Mouse (Mus musculus): ENCODE measurements at regions not wholly inside any gene's neighbourhood (a gene's known extent, or its start where the extent isn't known, plus 50 kb on each side); places are given as distances from the start of the nearest gene placed in this dataset.
A peak's percentile ranks its signal among the peaks of the same experiment; 100 is the strongest.

DNA sequence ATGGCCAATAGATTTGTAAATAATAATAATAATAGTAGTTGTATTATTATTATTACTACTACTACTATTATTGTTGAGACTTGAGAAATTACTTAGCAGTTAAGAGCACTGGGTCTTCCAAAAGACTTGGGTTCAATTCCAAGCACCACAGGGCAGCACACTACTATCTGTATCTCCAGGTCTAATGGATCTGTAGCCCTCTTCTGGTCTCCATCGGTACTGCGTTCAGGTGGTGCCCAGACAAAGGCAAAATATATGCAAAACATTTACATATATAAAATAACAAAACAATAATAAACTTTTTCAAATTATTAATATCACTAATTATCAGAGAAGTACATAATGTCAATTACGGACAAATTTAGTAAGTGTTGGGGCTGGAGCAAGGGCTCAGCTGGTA is 69.1 kb upstream of the Rad23b start:
- no peaks in the 10 kb centered on the region for H3K27me3 ChIP-seq (replicated peaks)
- H3K79me2 ChIP-seq (replicated peaks; ENCODE audit: control insufficient read depth, extremely low read depth, insufficient read depth, poor library complexity, severe bottlenecking) = no peaks in the 10 kb centered on the region
- H3K9ac ChIP-seq (ENCODE audit: insufficient read depth, low read depth) = no peak overlapping the region
- H3K9me3 ChIP-seq (replicated peaks; ENCODE audit: low read length) = no peaks in the 10 kb centered on the region
- dilution Hi-C loops (cut with MboI; ENCODE audit: extremely low pct_ligation_motif_present, extremely low pct_unique_long_range_greater_than_20kb, low sequenced_read_pairs) = no loop called here
- H3K4me2 ChIP-seq (ENCODE audit: insufficient read depth, low read depth, poor library complexity, severe bottlenecking) = no peak overlapping the region
- TF ChIP-seq ZC3H11A (IDR thresholded peaks at IDR 0.05; ENCODE audit: low read depth, low read length) (no peak), CTCF (conservative IDR thresholded peaks at IDR 0.05 in 1 of 2, IDR thresholded peaks at IDR 0.05 in 1 of 2; ENCODE audit: low read depth in 2 of 2, low read length in 2 of 2) (peak; percentile 19 to 38; a peak in 2 of 4 replicates)
- H3K4me1 ChIP-seq (ENCODE audit: control insufficient read depth in 1 of 2, insufficient read depth in 2 of 2) = peaks cover 0 to 7% of the 10 kb centered on the region in 2 experiments; a peak in 2 of 4 replicates
- no peak overlapping the region for H3K27ac ChIP-seq (ENCODE audit: insufficient read depth, low read depth)
- in situ Hi-C loops (cut with MboI; ENCODE audit: low pct_ligation_motif_present, low pct_unique_long_range_greater_than_20kb, low sequenced_read_pairs) = no loop called here
- no peaks in the 10 kb centered on the region for H3K36me3 ChIP-seq (replicated peaks in 1 of 2; ENCODE audit: control insufficient read depth in 1 of 2, insufficient read depth in 1 of 2, low read length in 1 of 2)
- DNase-seq (ENCODE audit: extremely low read depth) = peak; percentile 31
- H3K4me3 ChIP-seq (replicated peaks in 1 of 3; ENCODE audit: low read depth in 2 of 3, low read length in 2 of 3, poor library complexity in 1 of 3) = no peak overlapping the region

DNA sequence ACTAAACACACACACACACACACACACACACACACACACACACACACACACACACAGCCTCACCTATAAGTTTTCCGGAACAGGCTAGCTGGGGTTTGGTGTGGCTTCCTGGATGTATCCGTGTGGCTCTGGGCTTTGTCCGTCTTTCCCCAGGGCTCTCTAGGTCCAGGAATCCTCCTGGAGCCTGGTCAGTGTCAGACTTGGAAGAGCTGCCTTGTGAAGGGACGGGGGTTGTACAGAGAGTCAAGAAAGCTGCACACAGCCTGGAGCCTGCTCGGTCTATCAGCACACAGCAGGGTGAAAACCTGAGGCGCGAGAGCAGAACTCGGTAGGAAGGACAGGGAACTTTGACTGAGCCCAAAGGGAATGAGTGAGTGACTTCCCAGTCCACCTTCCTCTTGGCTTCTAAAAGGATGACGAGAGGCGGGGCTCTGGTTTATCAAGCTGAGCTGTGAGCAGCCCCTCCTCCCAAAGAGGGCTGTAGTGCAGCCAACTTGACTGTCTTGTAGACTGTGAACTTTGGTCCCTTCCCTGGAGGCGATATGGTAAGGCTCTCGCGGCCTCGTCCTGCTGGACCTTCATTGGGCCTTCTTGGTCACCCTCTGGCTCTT is 68.3 kb upstream of the Rad23b start:
- Histone ChIP-seq H3K4me1 (ENCODE audit: control insufficient read depth in 1 of 2, insufficient read depth in 2 of 2) (no peaks in the 10 kb centered on the region), H3K27ac (ENCODE audit: insufficient read depth, low read depth) (no peak overlapping the region), H3K4me3 (replicated peaks in 1 of 3; ENCODE audit: low read depth in 2 of 3, low read length in 2 of 3, poor library complexity in 1 of 3) (no peak overlapping the region), H3K79me2 (replicated peaks; ENCODE audit: control insufficient read depth, extremely low read depth, insufficient read depth, poor library complexity, severe bottlenecking) (no peaks in the 10 kb centered on the region), H3K9ac (ENCODE audit: insufficient read depth, low read depth) (no peak overlapping the region), H3K36me3 (replicated peaks in 1 of 2; ENCODE audit: control insufficient read depth in 1 of 2, insufficient read depth in 1 of 2, low read length in 1 of 2) (no peaks in the 10 kb centered on the region), H3K4me2 (ENCODE audit: insufficient read depth, low read depth, poor library complexity, severe bottlenecking) (no peak overlapping the region), H3K27me3 (replicated peaks) (no peaks in the 10 kb centered on the region), H3K9me3 (replicated peaks; ENCODE audit: low read length) (no peaks in the 10 kb centered on the region)
- TF ChIP-seq ZKSCAN1 (IDR thresholded peaks at IDR 0.05; ENCODE audit: borderline replicate concordance, low read depth, low read length) = no peak
- TF ChIP-seq ZNF384 (IDR thresholded peaks at IDR 0.05; ENCODE audit: low read depth, low read length) = no peak
- TF ChIP-seq SMC3 (IDR thresholded peaks at IDR 0.05; ENCODE audit: low read depth, low read length) = no peak
- TF ChIP-seq NRF1 (IDR thresholded peaks at IDR 0.05; ENCODE audit: low read depth, low read length) = no peak
- TF ChIP-seq SIN3A (IDR thresholded peaks at IDR 0.05; ENCODE audit: low read length) = no peak
- no peak for DNase-seq (ENCODE audit: extremely low read depth)
- in situ Hi-C loops (cut with MboI; ENCODE audit: low pct_ligation_motif_present, low pct_unique_long_range_greater_than_20kb, low sequenced_read_pairs) = no loop called here
- dilution Hi-C loops (cut with MboI; ENCODE audit: extremely low pct_ligation_motif_present, extremely low pct_unique_long_range_greater_than_20kb, low sequenced_read_pairs) = no loop called here

DNA sequence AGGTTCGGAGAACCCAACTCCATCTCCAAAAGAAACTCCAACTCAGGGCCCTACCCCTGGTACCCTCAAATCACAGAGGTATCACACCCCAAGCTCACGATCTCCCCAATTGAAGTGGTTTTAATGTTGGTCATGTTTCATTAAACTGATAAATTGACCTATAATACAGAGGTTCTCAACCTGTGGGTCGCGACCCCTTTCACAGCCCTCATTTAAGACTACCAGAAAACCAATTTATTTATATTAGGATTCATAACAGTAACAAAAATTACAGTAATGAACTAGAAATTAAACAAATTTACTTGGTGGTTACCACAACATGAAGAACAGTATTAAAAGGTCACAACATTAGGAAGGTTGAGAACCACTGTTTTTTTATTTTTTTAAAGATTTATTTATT is 67.4 kb upstream of the Rad23b start:
- Histone ChIP-seq H3K79me2 (replicated peaks; ENCODE audit: control insufficient read depth, extremely low read depth, insufficient read depth, poor library complexity, severe bottlenecking) (no peaks in the 10 kb centered on the region), H3K36me3 (replicated peaks in 1 of 2; ENCODE audit: control insufficient read depth in 1 of 2, insufficient read depth in 1 of 2, low read length in 1 of 2) (no peaks in the 10 kb centered on the region), H3K27me3 (replicated peaks) (no peaks in the 10 kb centered on the region), H3K27ac (ENCODE audit: insufficient read depth, low read depth) (no peak overlapping the region), H3K9ac (ENCODE audit: insufficient read depth, low read depth) (no peak overlapping the region), H3K4me1 (ENCODE audit: control insufficient read depth in 1 of 2, insufficient read depth in 2 of 2) (no peaks in the 10 kb centered on the region), H3K4me2 (ENCODE audit: insufficient read depth, low read depth, poor library complexity, severe bottlenecking) (no peak overlapping the region), H3K9me3 (replicated peaks; ENCODE audit: low read length) (no peaks in the 10 kb centered on the region), H3K4me3 (replicated peaks in 1 of 3; ENCODE audit: low read depth in 2 of 3, low read length in 2 of 3, poor library complexity in 1 of 3) (no peak overlapping the region)
- DNase-seq (ENCODE audit: extremely low read depth) = no peak
- dilution Hi-C loops (cut with MboI; ENCODE audit: extremely low pct_ligation_motif_present, extremely low pct_unique_long_range_greater_than_20kb, low sequenced_read_pairs) (no loop called here), in situ Hi-C loops (cut with MboI; ENCODE audit: low pct_ligation_motif_present, low pct_unique_long_range_greater_than_20kb, low sequenced_read_pairs) (no loop called here)
- TF ChIP-seq CHD2 (IDR thresholded peaks at IDR 0.05; ENCODE audit: low read length) (peak; percentile 90), MYC (IDR thresholded peaks at IDR 0.05; ENCODE audit: low read depth, low read length) (no peak)

All from CH12.LX (cell line).